Mouse (Mus musculus): ENCODE results near the gene Fam227a.

The Fam227a gene

DNA sequence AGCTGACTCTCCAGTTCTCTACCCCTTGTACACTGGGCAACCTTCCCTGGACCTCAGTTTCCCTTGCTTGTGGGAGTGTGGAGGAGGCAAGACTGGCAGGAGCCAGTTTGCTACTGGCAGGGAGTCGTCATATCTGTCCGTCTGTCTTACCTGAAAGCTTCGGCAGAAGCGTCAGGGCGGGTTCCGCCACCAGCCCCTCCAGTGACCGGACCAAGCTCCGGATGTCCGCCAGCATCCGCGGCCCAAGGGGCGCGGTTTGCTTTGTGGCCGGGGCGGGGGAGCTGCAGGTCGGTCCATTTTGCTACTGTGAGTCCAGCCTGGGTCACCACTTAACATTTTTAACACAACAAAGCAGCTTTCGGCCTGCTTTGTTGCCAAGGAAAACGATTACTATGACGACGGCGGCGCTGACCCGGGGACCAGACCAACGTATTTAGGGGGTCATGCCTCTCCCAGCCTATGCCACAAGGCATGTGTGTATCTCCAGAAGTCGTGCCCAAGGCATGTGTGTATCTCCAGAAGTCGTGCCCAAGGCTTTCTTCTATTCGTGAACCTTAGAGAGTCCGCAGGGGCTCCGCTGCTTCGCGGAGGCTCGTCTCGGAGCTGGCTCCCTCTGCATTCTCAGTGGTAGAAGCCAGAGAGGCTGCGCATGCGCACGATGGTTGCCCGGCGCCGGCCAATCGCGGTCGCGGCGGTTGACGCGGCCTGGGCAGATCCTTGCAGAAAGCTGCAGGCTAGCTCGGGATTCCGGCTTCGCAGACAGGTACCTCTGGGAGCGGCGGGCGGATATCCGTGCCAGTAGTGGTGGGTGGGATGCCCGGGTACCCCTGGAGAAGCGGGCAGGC, at the start of gene Fam227a, which contains the start of gene Cby1:
Fam227a (minus strand) TSS at position 426 of the 845 bp plus-strand sequence.
Cby1 (plus strand) TSS at position 669 of the 845 bp plus-strand sequence.
- peak; percentile 91 for DNase-seq

DNA sequence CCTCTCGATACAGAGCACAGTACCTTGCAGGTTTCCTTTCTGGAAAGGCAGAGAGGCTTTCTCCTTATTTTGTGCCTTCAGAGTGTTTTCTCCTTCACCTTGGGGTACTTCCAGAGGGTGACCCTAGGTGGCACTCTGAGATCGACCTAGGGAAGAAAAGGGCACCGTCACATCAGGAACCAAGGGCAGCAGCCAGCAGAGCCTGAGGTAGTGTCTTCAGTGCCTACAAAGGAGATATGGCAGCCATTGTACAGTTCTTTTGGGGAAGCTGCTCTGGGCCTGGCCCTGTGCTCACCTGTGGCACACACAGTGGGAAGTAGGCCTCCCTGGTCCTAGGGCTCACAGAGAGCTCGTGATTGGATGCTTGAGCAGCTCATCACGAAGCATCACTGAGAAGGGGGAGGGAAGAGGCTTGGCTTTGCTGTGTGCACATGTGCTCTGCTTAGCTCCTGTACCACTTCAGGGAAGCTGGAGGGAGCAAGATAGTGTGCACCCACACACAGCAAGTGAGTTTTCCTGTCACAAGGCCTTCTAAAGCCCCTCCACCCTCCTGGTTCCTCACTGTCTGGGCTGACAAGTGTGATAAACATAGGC, 49.6 kb upstream of the Fam227a start:
- no peak for DNase-seq

DNA sequence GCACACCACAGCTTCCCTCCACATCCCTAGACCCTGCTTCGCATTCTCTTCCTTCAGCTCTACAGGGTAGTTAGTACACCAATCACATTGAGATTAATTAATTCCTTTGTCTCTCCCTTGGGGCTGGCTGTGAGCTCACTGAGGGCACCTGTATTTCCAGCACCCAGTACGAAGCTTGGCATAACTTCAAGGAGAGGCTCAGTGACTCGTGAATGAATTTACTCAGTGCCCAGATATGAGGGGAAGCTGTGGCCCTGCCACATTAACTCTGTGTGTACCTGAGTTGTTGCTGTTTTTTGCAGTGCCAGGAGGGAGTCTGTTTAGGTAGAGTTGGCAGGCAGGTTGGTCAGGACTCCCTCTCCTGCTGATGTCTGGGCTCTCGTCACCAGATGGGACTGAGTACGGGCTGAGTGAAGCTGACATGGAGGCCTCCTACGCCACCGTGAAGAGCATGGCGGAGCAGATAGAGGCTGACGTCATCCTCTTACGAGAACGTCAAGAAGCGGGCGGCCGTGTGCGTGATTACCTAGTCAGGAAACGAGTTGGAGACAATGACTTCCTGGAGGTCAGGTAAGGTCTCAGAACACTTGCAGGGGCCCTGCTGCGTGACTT, 48.0 kb upstream of the Fam227a start:
- peak; percentile 54 for DNase-seq

DNA sequence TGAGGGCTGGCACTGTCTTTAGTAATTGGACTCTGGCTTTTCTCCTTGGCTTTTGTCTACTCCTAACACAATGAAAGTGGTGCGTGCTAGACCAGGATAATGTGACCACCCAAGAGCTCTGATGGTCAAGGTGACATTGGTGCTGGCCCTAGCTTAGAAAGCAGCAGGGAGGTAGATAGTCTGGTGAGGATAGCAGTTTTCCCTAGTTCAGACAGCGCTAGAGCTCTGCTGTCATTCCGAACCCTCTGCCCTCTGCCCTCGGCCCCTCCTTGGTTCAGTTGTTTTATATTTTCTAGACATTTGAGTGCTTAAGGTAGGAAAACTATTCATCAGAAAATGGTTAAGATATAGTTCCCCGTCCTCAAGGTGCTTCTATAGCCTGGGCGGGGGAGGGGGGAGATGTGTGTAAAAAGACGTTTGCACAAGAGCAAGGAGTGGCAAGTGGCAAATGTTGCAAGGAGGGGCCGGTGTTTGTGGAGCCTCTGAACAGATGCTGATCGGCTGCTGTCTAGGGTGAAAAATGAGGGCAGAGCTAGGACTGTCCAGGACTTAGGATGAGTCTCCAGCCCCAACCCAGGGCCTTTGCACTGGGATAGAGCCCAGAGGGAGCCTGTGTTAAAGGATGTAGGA, 38.9 kb upstream of the Fam227a start:
- DNase-seq, result no peak

DNA sequence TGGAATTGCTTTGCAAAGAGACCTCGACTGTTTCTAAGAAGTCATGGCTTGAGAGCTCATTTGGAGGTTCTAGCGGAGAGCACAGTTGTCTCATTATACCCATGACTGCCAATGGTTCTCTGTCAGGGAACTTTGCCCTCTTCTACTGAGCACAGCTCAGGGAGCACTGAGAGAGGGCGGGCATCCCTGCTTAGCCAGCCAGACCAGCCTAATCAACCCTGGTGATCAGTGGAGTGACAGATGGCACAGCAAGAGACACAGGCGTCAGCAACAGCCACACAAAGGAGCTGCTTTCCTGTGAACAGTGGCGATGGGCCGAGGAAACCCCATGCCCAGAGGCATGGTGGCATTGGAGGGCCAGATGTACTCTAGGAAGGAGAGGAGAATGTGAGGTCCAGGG, 38.3 kb upstream of the Fam227a start:
- DNase-seq, result peak; percentile 62

DNA sequence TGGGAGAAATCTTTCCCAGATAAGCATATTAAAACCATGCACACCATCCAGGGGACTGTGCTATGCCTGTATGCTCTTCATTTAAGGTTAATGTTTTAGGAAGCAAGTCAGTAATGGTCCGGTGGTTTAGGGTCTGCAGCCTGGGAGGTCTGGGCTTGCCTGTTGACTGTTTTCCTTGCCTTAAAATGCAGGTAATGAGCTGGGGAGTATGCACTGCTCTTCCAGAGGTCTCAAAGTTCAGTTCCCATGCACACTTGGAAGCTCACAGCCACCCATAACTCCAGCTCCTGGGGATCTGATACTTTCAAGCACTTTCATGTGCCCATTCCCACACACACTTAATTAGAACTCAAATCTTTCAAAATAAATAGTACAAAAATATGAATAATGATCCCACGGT, 37.8 kb upstream of the Fam227a start:
- peak; percentile 61 for DNase-seq

DNA sequence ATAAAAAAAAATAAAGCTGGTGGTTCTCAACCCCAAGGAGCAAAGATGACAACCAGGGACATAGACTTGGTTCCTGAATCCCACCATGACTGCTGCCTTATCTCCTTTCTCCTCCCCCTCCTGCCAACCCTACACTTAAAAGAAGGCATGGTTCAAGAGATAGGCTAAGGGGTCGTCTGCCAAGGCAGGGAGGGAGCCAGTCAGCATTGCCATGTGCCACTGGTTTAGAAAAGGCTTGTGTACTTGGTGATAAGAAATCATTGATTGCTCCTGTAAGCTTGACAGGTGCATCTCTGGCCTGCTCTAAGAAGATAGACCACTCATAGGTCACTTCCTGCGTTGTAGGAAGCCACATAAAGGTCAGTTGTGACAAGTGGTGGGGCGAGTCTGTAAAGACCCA, 36.8 kb upstream of the Fam227a start:
- DNase-seq, result no peak

DNA sequence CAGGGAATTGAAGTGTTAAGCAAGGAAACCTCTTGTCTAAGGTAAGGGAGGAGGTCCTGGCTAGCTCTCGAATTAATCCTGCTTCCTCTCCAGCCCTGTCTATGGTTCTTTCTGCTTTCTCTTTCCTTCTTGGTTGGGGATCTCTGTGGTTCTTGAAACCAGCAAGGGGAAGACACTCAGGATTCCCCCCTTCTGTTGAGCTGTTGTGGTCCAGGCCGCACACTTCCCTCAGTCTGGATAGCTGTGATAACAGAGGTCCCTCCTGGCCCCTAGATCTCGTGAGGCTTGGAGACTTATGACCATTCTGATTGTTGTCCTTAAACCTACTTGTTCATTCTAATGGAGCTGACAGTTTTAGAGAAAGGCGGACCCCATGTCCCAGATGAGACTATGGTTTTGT, 35.8 kb upstream of the Fam227a start:
- DNase-seq, result no peak

DNA sequence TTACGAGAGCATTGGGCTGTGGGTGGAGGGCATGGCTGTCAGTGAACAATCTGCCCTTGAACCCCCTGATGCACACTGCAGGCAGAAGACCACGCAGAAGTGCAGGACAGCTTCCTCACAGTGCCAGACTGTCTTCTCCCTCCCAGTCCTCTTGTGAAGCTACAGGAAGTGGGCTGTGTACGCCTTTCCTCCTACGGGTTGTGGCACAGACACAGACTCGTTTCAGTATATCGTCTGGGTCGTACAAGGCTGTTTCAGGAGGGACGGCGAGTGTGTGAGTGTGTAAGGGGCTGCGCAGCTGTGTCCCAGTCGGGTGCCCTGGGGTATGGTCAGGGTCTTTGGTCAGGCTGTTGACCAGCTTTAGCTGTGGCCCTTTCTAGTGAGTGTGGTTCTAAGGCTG, 35.0 kb upstream of the Fam227a start:
- no peak for DNase-seq

DNA sequence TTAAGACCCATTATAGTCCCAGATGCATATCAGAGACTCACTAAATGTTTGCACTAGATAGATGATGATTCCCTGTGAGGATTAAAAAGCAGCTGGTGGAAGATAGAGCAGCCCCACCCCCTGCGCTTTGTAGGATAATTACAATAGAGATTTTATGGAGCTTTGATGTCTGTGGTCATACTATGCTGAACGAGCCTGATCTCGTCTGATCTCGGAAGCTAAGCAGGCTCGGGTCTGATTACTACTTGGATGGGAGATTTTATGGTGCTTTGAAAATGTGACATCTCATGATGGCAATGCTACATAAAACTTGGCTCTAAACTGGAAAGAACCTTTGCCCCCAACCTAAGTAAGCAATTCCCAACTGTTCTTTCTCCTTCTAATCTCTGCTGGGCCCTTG, 33.6 kb upstream of the Fam227a start:
- no peak for DNase-seq

DNA sequence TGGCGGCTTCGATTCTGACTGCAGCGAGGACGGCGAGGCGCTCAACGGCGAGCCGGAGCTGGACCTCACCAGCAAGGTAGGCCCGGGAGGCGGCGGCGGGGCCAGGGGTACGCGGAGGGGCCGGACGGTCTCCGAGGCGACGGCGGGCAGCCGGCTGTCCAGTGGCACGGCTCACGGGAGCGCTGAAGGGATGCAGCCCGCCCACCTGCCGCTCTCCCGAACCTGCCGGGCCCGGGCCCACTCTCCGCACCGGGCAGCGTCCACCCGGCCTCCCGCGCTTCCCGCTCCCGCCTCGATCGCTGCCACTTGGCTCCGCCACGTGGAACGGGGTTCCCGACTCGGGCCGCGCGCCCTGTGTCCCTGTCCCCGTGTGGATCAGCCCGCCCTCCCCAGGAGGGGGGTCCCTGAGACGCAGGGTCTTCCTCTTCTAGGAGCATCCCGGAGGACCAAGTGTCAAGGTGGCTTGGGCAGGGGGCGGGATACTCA, 32.3 kb upstream of the Fam227a start:
- DNase-seq, result peak; percentile 61

DNA sequence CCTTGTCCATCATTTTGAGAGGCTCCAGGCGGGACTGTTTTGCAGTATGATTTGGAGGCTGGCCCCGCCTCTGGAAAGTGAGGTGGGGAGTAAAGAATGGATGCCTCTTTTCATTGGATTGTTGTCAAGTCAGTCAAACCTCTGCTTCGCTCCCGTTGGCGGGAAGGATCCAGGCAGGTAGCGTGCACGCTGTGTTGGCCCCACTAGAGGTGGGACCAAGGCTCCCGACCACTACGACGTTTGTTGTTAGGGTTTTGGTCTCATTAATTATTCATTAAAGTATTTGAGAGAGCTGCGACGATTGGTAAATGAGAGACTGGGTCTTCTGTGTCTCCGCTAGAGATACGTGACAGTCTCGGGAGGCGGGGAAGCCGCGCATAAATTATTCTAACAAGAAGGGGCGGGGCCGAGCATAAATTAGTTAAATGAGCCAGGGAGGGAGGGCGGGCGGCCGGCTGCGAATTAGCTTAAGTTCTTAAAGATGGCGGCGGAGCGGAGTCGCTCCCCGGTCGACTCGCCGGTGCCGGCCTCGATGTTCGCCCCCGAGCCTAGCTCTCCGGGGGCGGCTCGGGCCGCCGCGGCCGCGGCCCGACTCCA, 31.8 kb upstream of the Fam227a start, which contains the start of gene Gtpbp1:
Gtpbp1 (plus strand) TSS at position 420 of the 597 bp plus-strand sequence.
- peak; percentile 99 for DNase-seq

DNA sequence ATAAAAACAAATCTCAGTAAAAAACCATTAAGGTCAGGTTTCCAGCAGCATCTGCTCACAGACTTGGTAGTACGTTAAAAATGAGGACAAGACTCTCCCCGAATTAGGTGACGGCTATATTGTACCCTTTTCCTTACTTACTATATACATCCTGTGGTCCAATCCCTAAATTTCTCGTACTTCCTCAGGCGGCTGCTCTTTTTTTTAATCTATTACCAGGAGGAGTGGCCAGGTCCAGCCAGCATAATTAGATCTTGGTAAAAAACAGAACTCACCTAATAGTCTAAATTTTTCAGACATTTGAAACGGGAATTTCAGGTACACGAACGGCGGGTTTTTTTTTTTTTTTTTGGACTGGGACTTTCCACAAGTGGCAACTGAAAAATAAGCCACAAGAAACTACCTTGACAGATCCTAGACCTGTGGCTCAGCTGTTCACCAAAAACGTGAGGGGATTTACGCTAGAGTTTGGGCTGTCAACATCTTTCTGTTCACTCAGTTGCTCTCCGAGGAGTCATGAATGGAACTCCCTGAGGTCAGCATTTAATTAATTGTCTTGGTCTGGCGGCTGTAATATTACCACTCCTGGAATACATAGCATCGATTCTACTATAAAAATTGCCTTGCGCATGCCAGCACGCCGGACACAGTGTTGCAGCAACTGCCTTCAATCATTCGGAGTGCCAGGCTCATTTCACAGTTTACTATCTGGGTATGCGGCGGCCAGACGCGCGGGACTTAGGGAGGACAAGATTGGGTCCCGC, 31.1 kb upstream of the Fam227a start:
- no peak for DNase-seq

DNA sequence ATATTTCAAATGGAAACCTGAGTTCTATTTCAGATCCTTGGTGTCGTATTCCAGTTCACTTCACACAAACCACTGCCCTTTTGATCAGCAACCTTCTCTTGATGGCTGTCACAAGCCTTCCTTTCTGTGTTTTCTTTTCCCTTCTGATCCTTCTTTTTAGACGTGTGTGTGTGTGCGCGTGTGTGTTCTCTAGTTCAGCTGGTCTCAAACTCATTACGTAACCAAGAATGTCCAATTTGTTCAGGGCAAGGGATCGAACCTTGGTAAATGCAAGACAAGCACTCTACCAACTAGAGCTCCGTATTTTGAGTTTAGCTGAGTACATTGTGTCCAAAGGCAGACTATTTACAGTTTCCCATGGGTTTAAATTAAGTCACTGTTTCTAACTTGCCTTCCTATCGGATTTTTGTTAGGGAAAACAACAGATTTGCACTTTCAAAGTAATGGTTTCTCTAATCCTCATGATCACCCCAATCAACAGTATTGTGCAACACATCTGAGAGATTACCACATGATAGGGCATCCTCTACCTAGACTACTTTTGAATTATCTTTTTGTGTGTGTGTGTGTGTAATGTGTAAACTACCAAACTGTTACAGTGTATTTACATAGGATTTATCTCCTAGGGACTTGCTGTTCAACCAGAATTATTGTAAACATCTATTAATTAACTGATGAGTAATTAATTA, 29.7 kb upstream of the Fam227a start:
- no peak for DNase-seq

DNA sequence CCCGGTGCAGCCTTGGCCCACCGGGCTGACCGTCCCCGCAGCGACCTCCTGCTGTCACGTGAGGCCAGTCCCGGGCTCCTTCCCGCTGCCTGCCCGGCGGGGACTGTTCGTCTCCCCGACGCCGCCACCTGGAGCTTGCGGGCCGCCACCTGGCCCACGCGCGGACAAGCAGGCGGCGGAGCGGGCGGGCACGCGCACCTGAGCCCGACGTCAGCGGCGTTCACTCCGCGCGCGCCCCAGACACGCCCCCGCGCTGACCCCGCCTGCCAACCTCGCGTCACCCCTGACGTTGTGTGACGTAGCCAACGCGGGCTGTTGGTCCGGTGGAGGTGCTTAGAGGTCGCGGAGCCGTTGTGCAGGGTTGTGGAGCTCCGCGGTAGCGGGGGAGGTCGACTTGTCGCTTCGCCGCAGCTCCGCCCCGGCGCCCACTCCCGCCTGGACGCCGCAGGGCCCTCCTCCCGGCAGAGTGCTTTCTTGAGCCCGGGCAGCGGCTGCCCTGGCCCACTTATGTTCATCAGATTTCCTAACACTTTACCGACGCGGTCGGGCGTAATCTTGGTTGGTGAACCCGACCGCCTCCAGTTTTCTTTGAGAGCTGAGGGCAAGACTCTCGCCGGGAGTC, 29.0 kb upstream of the Fam227a start, which contains the start of gene Josd1:
Josd1 (minus strand) TSS at position 274 of the 622 bp plus-strand sequence.
- peak; percentile 96 for DNase-seq

DNA sequence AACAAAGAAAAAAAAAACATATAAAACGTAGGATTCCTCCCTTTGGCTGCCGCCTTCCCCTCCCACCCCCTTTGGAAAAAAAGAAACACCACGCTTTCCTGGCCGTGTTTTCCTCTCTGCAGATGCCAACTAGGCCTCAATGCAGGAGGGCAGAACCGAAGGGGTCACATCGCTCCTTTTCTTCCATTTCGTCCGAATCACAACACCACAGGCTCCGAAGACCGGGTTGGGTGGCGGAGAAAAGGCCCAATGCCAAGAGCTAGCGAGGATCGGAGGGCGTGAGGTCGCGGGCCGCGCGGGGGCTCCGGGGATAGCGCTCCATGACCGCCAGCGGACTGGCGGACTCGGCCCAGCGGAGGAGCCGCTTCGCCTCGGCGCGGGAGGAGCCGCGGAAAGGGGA, 28.4 kb upstream of the Fam227a start:
- DNase-seq, result no peak

DNA sequence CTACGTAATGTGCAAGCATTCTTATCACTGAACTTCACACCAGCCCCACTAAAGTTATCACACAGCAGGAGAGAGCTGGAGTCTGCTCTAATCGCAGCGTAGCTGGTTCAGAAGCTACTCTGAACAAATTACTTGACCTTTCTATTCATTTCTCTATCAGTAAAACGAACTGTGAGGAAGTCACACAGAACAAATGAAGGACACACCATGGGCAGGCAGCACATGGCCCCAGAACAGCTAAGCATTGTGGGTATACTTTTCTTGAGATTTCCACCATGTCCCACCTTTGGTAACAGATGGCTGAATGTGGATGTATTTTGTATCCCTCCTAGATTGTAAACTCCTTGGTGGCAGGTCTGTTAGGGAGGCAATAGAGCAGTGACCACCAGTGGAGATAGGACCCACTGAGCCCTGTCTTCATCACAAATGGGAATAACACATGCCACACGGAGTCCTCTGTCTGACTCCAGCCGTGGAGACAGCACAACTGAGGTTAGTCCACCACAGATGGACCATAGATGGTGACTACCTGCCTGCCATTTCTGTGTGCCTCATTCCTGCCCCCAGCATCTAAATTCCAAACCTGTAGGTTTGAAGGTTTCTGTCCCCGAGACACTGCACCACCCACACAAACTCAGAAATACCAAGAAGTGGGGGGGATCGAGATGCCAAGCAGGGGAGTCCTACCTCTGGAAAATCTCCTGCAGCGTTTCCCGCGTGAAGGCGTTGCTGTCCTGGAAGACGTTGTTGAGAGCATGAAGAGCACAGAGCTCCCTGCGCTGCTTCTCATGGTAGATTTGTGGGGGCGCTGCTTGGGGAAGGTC, 27.5 kb upstream of the Fam227a start:
- no peak for DNase-seq

DNA sequence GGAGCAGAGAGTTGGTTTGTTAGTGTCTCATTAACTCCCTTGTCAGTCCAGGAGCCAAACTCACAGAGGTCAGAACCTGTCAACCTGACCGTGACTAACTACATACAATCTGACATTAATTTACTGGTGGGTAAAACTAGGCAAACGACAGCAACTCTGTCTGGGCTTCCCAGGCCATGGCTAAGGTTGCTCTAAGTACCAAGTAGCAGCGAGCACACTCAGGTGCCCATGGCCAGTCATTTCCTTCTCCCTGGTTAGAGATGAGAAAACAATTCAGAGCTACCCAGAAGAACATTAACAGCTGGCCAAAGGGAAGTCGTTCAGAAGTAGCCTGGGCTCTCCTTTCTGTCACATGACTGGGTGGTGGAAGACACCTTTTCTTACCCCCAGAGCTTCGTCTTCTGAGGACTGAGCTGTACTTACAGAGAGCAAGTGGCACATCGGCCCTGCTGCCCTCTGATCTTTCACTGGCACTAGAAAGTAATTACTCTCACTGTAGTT, 26.4 kb upstream of the Fam227a start:
- DNase-seq, result peak; percentile 70

DNA sequence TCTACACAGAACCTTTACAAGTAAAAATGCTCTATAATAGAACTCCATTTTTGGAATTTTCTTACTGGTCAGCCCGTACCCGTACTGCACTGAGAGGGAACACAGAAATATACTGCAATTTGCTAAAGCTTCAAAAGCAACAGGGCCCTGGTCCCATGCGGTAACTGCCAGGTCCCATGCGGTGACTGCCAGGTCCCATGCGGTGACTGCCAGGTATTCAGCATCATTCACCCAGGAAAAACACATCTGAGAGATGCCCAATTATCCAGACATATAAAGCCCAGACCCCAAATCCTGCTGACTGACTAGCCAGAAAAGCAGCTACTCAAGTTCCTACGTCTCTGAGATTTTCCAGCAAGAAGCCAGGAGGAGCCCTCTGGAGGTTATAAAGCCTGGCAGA, 25.9 kb upstream of the Fam227a start:
- DNase-seq, result no peak
